Comparison of ENCODE assay signal across 8 mouse cellular contexts in the genomic region with DNA sequence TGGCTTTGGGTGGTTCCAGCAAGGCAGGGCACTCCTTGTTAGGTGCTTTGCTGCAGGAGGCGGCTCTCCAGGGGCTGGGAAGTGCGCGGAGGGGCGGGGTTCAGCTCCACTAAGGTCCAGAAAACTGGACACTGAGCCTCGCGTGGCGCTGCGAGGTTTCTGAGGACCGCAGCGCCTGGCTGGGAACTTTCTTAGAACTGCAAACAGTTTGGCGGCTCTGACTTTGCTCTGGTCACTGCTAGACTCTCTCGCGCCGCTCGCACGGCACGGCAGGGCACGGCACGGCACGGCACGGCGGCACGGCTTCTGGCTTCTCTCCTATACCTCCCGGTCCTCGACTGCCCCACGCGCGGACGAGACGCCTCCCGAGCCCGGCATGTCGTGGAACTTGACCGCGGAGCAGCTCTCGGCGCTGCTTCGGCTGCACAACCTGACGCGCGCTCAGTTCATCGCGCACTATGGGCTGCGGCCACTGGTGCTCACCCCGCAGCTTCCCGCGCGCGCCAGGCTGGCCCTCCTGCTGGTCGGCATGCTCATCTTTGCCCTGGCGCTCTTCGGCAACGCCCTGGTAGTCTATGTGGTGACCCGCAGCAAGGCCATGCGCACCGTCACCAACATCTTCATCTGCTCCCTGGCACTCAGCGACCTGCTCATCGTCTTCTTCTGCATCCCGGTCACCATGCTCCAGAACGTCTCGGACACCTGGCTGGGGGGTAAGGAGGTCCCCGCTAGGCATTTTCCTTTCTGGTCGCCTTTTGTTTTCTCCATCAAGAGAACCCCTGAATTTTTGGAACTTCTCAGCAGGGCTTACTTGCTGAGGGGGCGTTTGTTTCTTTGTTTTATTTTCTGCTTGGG. TPM values are rescaled to one million over a fixed set of nuclear protein-coding genes. Genes with fewer than 3 reads are reported as not detected.
DNase-seq lines count a peak whose midpoint lies in the region; ATAC-seq and TF ChIP-seq lines count a peak whose summit lies in the region.

Gene C130060K24Rik, plus strand, starts transcription at position 188 of the 855 bp plus-strand sequence.

- H3K9ac ChIP-seq in lung, embryonic 16.5 days (ENCODE audit: low read length): peak within 1 kb of the TSS; percentile 49
- H3K9ac ChIP-seq in hindbrain, embryonic 11.5 days (ENCODE audit: low read depth, low read length): peak within 1 kb of the TSS; percentile 66
- H3K9ac ChIP-seq in stomach, postnatal 0 days (ENCODE audit: low read length): peak within 1 kb of the TSS; percentile 27

- peak within 1 kb of the TSS; percentile 12 for H3K4me3 ChIP-seq in cerebellum, adult 2 months (replicated peaks; ENCODE audit: insufficient read depth, low read depth, low read length)
- H3K4me3 ChIP-seq in lung, embryonic 16.5 days (ENCODE audit: low read length): peak within 1 kb of the TSS; percentile 54
- no peak within 1 kb of the TSS for H3K4me3 ChIP-seq in lung, adult 2 months (replicated peaks; ENCODE audit: extremely low read depth, low read depth, low read length)
- H3K4me3 ChIP-seq in hindbrain, embryonic 11.5 days (ENCODE audit: low read depth, low read length): peak within 1 kb of the TSS; percentile 52
- peak within 1 kb of the TSS; percentile 46 for H3K4me3 ChIP-seq in stomach, postnatal 0 days (ENCODE audit: low read depth, low read length)

- 2% methylated on average over 64 of the region's 64 CpGs for WGBS in cerebellum, adult 2 months
- 1% methylated on average over 64 of the region's 64 CpGs for WGBS in lung, embryonic 16.5 days
- WGBS in lung, adult 2 months: 2% methylated on average over 64 of the region's 64 CpGs
- under 1% methylated on average over 63 of the region's 64 CpGs for WGBS in hindbrain, embryonic 11.5 days
- under 1% methylated on average over 64 of the region's 64 CpGs for WGBS in stomach, postnatal 0 days

- no peaks in the 10 kb centered on the region for H3K4me1 ChIP-seq in cerebellum, adult 2 months (ENCODE audit: control insufficient read depth, insufficient read depth, low read length)
- 0 out of 2 replicates have a peak, but pooled peaks cover 3% of the 10 kb centered on the region for H3K4me1 ChIP-seq in lung, embryonic 16.5 days (replicated peaks; ENCODE audit: control insufficient read depth, insufficient read depth, low read length)
- no peaks in the 10 kb centered on the region for H3K4me1 ChIP-seq in lung, adult 2 months (ENCODE audit: control insufficient read depth, insufficient read depth, low read length)
- no peaks in the 10 kb centered on the region for H3K4me1 ChIP-seq in hindbrain, embryonic 11.5 days (replicated peaks; ENCODE audit: control insufficient read depth, insufficient read depth, low read length)
- no peaks in the 10 kb centered on the region for H3K4me1 ChIP-seq in stomach, postnatal 0 days (replicated peaks; ENCODE audit: control insufficient read depth, insufficient read depth)

- no peak within 1 kb of the TSS for H3K27ac ChIP-seq in cerebellum, adult 2 months (ENCODE audit: insufficient read depth, low read length)
- no peak within 1 kb of the TSS for H3K27ac ChIP-seq in lung, embryonic 16.5 days (ENCODE audit: low read length)
- no peak within 1 kb of the TSS for H3K27ac ChIP-seq in hindbrain, embryonic 11.5 days (ENCODE audit: low read depth, low read length)
- no peak within 1 kb of the TSS for H3K27ac ChIP-seq in stomach, postnatal 0 days (replicated peaks)

- no peaks in the 10 kb centered on the region for H3K9me3 ChIP-seq in lung, embryonic 16.5 days (ENCODE audit: control insufficient read depth, low read length)
- no peaks in the 10 kb centered on the region for H3K9me3 ChIP-seq in hindbrain, embryonic 11.5 days (ENCODE audit: control insufficient read depth, low read length)
- H3K9me3 ChIP-seq in stomach, postnatal 0 days (ENCODE audit: control insufficient read depth, low read length): no peaks in the 10 kb centered on the region

- DNase-seq in cerebellum, adult 2 months: peak in 1 of 2 experiments; percentile 2
- DNase-seq in cerebellum, adult 11-12 months: no peak
- no peak for DNase-seq in lung, adult 2 months
- peak; percentile 71 for DNase-seq in hindbrain, embryonic 11.5 days (ENCODE audit: low spot score)
- peak; percentile 41 for DNase-seq in mesoderm, embryonic 11.5 days (ENCODE audit: low read depth, low spot score)
- peak; percentile 21 for DNase-seq in stomach, postnatal 0 days (ENCODE audit: low spot score)
- no peak for DNase-seq in gastrocnemius, adult 18-20 months (ENCODE audit: low spot score)

- no peaks in the 10 kb centered on the region for H3K27me3 ChIP-seq in cerebellum, adult 2 months (ENCODE audit: control insufficient read depth, insufficient read depth, low read length)
- H3K27me3 ChIP-seq in lung, embryonic 16.5 days (ENCODE audit: control insufficient read depth, insufficient read depth, low read depth, low read length): peaks cover 6% of the 10 kb centered on the region
- H3K27me3 ChIP-seq in hindbrain, embryonic 11.5 days (ENCODE audit: control insufficient read depth, insufficient read depth, low read length): no peaks in the 10 kb centered on the region
- H3K27me3 ChIP-seq in stomach, postnatal 0 days (ENCODE audit: control insufficient read depth, insufficient read depth, low read length): no peaks in the 10 kb centered on the region

- no peak for TF ChIP-seq EP300 in stomach, postnatal 0 days (optimal IDR thresholded peaks at IDR 0.05)

- H3K36me3 ChIP-seq in lung, embryonic 16.5 days (ENCODE audit: control insufficient read depth, insufficient read depth, low read length): no peaks in the 10 kb centered on the region
- no peaks in the 10 kb centered on the region for H3K36me3 ChIP-seq in hindbrain, embryonic 11.5 days (ENCODE audit: control insufficient read depth, insufficient read depth, low read length)
- H3K36me3 ChIP-seq in stomach, postnatal 0 days (ENCODE audit: control insufficient read depth, insufficient read depth, low read length): no peaks in the 10 kb centered on the region

- TF ChIP-seq CTCF in cerebellum, adult 2 months (IDR thresholded peaks at IDR 0.05; ENCODE audit: borderline replicate concordance, insufficient read depth, low read depth, low read length): no peak
- no peak for TF ChIP-seq CTCF in lung, adult 2 months (IDR thresholded peaks at IDR 0.05; ENCODE audit: insufficient read depth, low read length)
- TF ChIP-seq CTCF in stomach, postnatal 0 days (IDR thresholded peaks at IDR 0.05; ENCODE audit: low read depth): no peak

- peak; percentile 60 for ATAC-seq in lung, embryonic 16.5 days (ENCODE audit: low read depth)
- ATAC-seq in hindbrain, embryonic 11.5 days (ENCODE audit: low FRiP score): peak; percentile 88
- ATAC-seq in stomach, postnatal 0 days (ENCODE audit: low FRiP score, low TSS enrichment): no peak

- peak within 1 kb of the TSS; percentile 94 for H3K4me2 ChIP-seq in lung, embryonic 16.5 days (ENCODE audit: low read depth, low read length)
- H3K4me2 ChIP-seq in hindbrain, embryonic 11.5 days (replicated peaks; ENCODE audit: low read depth, low read length): peak within 1 kb of the TSS; percentile 98
- H3K4me2 ChIP-seq in stomach, postnatal 0 days (replicated peaks; ENCODE audit: low read depth): peak within 1 kb of the TSS; percentile 68

- no peak for TF ChIP-seq POLR2A in cerebellum, adult 2 months (IDR thresholded peaks at IDR 0.05; ENCODE audit: borderline replicate concordance, insufficient read depth, low read length)
- TF ChIP-seq POLR2A in lung, adult 2 months (IDR thresholded peaks at IDR 0.05; ENCODE audit: borderline replicate concordance, extremely low read depth, low read depth, low read length): no peak

RNA-seq across cellular contexts. Expression of gene C130060K24Rik, which starts in this region (rescaled TPM):
- polyA plus RNA-seq in cerebellum, adult 2 months (2012; rRNA removed): 0.46 and 0.52 TPM in 2 replicates
- 0.28 and 0.50 TPM in 2 replicates for polyA plus RNA-seq in lung, embryonic 16.5 days (2015; fragmentation: Nextera tagmentation; extraction: Ambion mirVana)
- not detected in 2 replicates for polyA plus RNA-seq in lung, adult 2 months (2012; rRNA removed)
- polyA plus RNA-seq in hindbrain, embryonic 11.5 days (2014; fragmentation: Nextera tagmentation; extraction: Ambion mirVana): 4.4 and 5.7 TPM in 2 replicates
- 0.11 and 0.24 TPM in 2 replicates for polyA plus RNA-seq in stomach, postnatal 0 days (2015; fragmentation: Nextera tagmentation; extraction: Ambion mirVana)
- not detected for total RNA-seq in gastrocnemius, adult 18-20 months (2021)

Comparison
In these comparisons a context has a peak if more than half of its experiments do, and no peak if none do; other contexts are left out.
1. Peak in ATAC-seq, H3K4me3 ChIP-seq, H3K9ac ChIP-seq and H3K4me2 ChIP-seq in lung, embryonic 16.5 days; RNA of the gene not detected or under 1 TPM.
2. Peak in DNase-seq, H3K4me3 ChIP-seq, H3K9ac ChIP-seq and H3K4me2 ChIP-seq in stomach, postnatal 0 days; RNA of the gene not detected or under 1 TPM.
3. DNase-seq: peak in hindbrain, embryonic 11.5 days (single experiment) and mesoderm, embryonic 11.5 days (single experiment); none in cerebellum, adult 11-12 months (single experiment), lung, adult 2 months (single experiment) and gastrocnemius, adult 18-20 months (single experiment).
4. Peak in every context shown above with its lines, with median percentiles within 50 percentile points of each other: H3K4me2 ChIP-seq and H3K9ac ChIP-seq.